Mouse (Mus musculus) liver, adult 10 weeks (tissue): ENCODE data around the gene Nptx1. TPM values are rescaled to one million over a fixed set of nuclear protein-coding genes. Genes with fewer than 3 reads are reported as not detected.

Experiments used
- polyA plus RNA-seq: library from polyadenylated mRNA; stranded (reverse); fragments of 350-450 nt; fragmentation: Illumina TruSeq; extraction: RNeasy Lipid Tissue Mini Kit (QIAGEN cat#74804); gene quantifications from one replicate; pipeline ENCODE4 v1.2.3, GENCODE M21; 2014; ENCODE audit warnings: low read depth, low replicate concordance

The Nptx1 gene
- 0.08 TPM for polyA plus RNA-seq

DNA sequence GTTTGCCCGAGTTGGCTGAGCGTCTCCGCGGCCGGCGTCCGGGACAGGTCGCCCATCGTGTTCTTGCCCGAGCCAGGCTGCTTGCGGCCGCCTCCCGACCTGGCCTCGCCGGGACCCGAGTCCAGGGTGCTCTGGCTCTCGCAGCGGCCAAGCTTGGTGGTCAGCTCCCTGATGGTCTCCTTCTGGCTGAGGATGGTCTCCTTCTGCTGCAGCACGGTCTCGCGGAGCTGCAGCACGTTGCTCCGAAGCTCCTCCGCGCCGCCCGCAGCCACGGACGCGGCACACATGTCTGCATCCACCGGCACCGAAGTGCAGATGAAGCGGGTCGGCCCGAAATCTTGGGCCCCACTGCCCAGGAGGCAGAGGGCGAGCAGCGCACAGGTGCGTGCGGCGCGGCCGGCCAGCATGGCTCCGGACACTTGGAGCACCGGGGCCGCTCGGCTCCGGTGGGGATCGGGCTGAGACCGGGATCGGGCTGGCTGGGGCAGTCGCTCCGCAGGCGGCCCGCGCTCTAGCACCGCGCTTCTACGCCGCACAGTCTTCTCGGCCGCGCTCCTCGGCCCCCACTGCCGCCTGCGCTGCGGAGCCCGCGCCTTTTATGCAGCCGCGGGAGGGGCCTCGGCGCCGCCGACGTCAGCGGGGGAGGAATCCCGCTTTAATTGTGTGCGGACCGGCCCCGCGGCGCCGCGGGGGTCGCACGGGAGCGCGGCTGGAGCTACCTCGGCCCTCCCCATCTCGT lies at the start of gene Nptx1:
TSS of gene Nptx1 (minus strand) at position 571 of the 739 bp plus-strand sequence.

DNA sequence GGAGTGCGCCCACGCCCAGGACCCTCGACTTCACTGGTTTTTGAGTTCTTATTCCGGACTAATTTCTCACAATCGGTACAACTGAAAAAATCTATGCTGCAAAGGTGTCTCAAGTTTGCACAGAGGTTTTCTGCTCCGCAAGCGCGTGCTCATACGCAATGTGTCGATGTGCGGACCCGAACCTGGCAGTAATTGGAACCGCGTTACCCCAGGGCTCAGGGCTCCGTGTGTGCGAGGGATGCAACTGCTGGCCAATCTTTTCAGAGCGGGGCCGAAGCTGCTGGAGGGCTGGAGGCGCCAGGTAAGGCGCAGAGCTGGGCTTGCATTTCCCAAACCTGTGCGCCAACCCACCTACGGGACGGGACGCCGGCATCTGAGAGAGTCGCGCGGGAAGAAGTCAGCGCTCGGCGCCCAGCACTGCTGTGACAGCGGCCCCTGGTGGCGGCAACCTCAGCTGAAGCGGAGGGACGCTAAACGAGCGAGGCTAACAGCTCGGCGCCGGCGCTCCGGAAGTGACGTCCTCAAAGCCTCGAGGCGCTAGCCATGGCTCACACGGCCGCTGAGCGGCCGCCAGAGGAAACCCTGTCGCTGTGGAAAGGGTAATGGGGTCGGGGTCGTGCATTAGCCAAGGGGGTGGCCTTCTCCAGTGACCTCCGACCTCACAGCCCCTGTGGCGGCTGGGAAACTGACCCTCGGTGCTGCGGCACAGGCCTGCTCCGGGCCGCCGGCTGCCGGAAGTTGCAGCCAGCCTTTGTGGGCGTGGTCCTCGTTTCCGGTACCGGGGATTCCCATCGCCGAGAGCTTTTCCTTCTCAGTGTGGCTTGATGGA lies 56.5 kb downstream of the Nptx1 start, which contains the start of gene Endov:
TSS of gene Endov (plus strand) at position 487 of the 829 bp plus-strand sequence.

Other genes with a start within 250 kb of the Nptx1 start
- gene Eif4a3, start 247.7 kb downstream of the Nptx1 start, polyA plus RNA-seq = 35.4 TPM
- gene Card14, start 240.0 kb downstream of the Nptx1 start, polyA plus RNA-seq = not detected
- gene Sgsh, start 192.2 kb downstream of the Nptx1 start, polyA plus RNA-seq = 0.42 TPM
- gene Slc26a11, start 192.2 kb downstream of the Nptx1 start, polyA plus RNA-seq = 1.8 TPM
- 37.3 TPM for gene Rnf213, start 154.7 kb downstream of the Nptx1 start, polyA plus RNA-seq
- gene Endov, start 56.4 kb downstream of the Nptx1 start, polyA plus RNA-seq = 0.34 TPM
- gene Rptor, start 55.2 kb upstream of the Nptx1 start, polyA plus RNA-seq = 2.2 TPM